Mouse (Mus musculus) E14TG2a.4 (cell line): ENCODE data around the gene Prss48.

ENCODE experiments used
- CTCF ChIP-seq: conservative IDR thresholded peaks from 2 replicates; pipeline ENCODE4 v1.5.1; 2014; ENCODE audit warnings: low read length
- NANOG ChIP-seq: IDR thresholded peaks from 2 replicates; pipeline ENCODE4 v1.6.1; 2014; ENCODE audit warnings: borderline replicate concordance, low read length, mixed read lengths

GRCm38 (mm10) chr3:85991802-85992156 lies 10.5 kb downstream of the Prss48 start:
- TF ChIP-seq CTCF = no peak
- no peak for TF ChIP-seq NANOG
